Mouse (Mus musculus) small intestine, adult 2 months (tissue): ENCODE results near the gene Lin52. TPM values are rescaled to one million over a fixed set of nuclear protein-coding genes. Genes with fewer than 3 reads are reported as not detected.
"Not testable (repeated sequence)": the region's sequence is repeated elsewhere in the genome, so short reads cannot be mapped to it uniquely, and the experiment has no call there.

ENCODE experiments used
- H3K27ac ChIP-seq: fragments of 200-500 bp; 2 replicates; pipeline ENCODE4 v1.5.1; 2012; ENCODE audit warnings: low read depth, low read length, control low read depth, inconsistent platforms; ENCODE audit not compliant: insufficient read depth
- H3K27me3 ChIP-seq: fragments of 200-500 bp; 2 replicates; pipeline ENCODE4 v1.6.1; 2012; ENCODE audit warnings: mild to moderate bottlenecking, moderate library complexity, low read length, inconsistent platforms; ENCODE audit not compliant: control insufficient read depth, insufficient read depth
- H3K36me3 ChIP-seq: fragments of 200-500 bp; 2 replicates; pipeline ENCODE4 v1.6.1; 2012; ENCODE audit warnings: mild to moderate bottlenecking, low read length, control low read depth, inconsistent platforms; ENCODE audit not compliant: control insufficient read depth, insufficient read depth
- H3K4me1 ChIP-seq: fragments of 200-500 bp; 2 replicates; pipeline ENCODE4 v1.6.1; 2012; ENCODE audit warnings: low read length, inconsistent platforms, mixed read lengths; ENCODE audit not compliant: control insufficient read depth, insufficient read depth, insufficient read length
- H3K4me3 ChIP-seq: fragments of 200-500 bp; 2 replicates; pipeline ENCODE4 v1.5.1; 2012; ENCODE audit warnings: low read depth, mild to moderate bottlenecking, control low read depth, inconsistent platforms, low read length, moderate library complexity
- CTCF ChIP-seq: fragments of 200-500 bp; IDR thresholded peaks from 2 replicates; pipeline ENCODE4 v1.5.1; 2012; ENCODE audit warnings: low read depth, mild to moderate bottlenecking, control low read depth, inconsistent platforms, low read length, moderate library complexity, mixed read lengths; ENCODE audit not compliant: insufficient replicate concordance, insufficient read length; ENCODE audit errors: extremely low read depth
- POLR2A ChIP-seq: fragments of 200-500 bp; IDR thresholded peaks from 2 replicates; pipeline ENCODE4 v1.6.1; 2012; ENCODE audit warnings: low read depth, mild to moderate bottlenecking, control low read depth, inconsistent platforms, low read length, moderate library complexity
- WGBS: fragments of 180-500 bp; shearing (Covaris S2); methylation state at CpG from one replicate; pipeline ENCODE4 v1.1.7; 2018; 5-methylcytosine and 5-hydroxymethylcytosine counted together
- polyA plus RNA-seq: library from polyadenylated mRNA; depleted of rRNA; stranded (reverse); fragments of >200 nt; gene quantifications from 2 replicates; pipeline ENCODE4 v1.2.3, GENCODE M21; 2012

Gene Lin52
- polyA plus RNA-seq, 1 experiment, result 3.2 TPM

DNA sequence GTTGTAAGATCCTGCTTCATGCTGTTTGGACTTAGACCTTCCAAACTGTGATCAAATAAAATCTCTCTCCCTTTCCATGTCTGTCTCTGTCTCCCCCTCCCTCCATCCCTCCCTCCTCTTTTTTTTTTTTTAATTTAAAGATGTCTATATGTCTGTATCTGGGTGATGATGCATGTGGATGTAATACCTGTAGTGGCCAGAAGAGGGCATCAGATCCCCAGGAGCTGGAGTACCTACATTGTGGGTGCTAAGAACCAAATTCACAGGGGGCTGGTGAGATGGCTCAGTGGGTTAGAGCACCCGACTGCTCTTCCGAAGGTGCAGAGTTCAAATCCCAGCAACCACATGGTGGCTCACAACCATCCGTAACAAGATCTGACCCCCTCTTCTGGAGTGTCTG lies 88.3 kb downstream of the Lin52 start:
- not testable (repeated sequence) for H3K36me3 ChIP-seq, H3K27ac ChIP-seq, H3K27me3 ChIP-seq, H3K4me3 ChIP-seq, H3K4me1 ChIP-seq
- 89% methylated on average over 3 of the region's 3 CpGs for WGBS
- peak; percentile 7; the same call in 1 of the 2 replicates for TF ChIP-seq CTCF

DNA sequence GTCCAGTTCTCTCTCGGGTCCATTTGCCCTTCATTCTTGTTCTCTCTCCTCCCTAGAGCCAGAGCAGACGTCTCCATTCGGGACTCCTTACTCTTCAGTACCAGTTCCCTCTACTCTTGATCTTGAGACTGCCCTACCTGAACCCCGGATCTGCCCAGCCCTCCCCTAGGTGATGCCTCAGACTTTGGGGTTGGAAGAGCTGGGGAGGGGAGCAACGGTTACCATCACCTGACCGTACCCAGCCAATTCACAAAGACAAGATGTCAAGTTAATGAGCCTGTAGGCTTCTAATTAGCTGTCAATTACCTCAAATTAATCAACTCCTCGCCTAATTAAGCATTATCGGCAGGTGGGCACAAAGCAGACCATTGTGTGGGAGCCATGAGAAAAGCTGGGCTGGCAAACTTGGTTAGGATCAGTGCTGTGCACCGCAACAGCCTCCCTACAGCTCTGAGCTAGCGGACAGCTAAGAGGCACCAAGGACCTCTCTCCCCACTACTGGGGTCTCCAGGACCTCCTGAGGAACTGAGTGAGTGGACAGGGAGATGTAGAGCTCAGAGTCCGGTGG lies 90.3 kb downstream of the Lin52 start:
- H3K36me3 ChIP-seq, result no peaks in the 10 kb centered on the region
- H3K4me1 ChIP-seq, result no peaks in the 10 kb centered on the region
- no peak overlapping the region for H3K4me3 ChIP-seq
- H3K27me3 ChIP-seq, result no peaks in the 10 kb centered on the region
- TF ChIP-seq CTCF (no peak), POLR2A (no peak)
- H3K27ac ChIP-seq, result no peak overlapping the region
- 89% methylated on average over 11 of the region's 11 CpGs for WGBS

- TF ChIP-seq POLR2A, result no peak
- peak; percentile 90 for TF ChIP-seq CTCF
- no peak overlapping the region for H3K27ac ChIP-seq
- WGBS, result 2% methylated on average over 12 of the region's 12 CpGs
- H3K4me3 ChIP-seq, result no peak overlapping the region
- no peaks in the 10 kb centered on the region for H3K27me3 ChIP-seq
- no peaks in the 10 kb centered on the region for H3K4me1 ChIP-seq
- H3K36me3 ChIP-seq, result no peaks in the 10 kb centered on the region
These were observed 94.8 kb downstream of the Lin52 start for GRCm38 (mm10) chr12:84546028-84546427.

GRCm38 (mm10) chr12:84546577-84547085 lies 95.4 kb downstream of the Lin52 start:
- H3K27ac ChIP-seq, result no peak overlapping the region
- H3K4me3 ChIP-seq, result no peak overlapping the region
- TF ChIP-seq POLR2A, result no peak
- no peak for TF ChIP-seq CTCF
- WGBS, result 88% methylated on average over 2 of the region's 2 CpGs
- no peaks in the 10 kb centered on the region for H3K4me1 ChIP-seq
- H3K27me3 ChIP-seq, result no peaks in the 10 kb centered on the region
- no peaks in the 10 kb centered on the region for H3K36me3 ChIP-seq

DNA sequence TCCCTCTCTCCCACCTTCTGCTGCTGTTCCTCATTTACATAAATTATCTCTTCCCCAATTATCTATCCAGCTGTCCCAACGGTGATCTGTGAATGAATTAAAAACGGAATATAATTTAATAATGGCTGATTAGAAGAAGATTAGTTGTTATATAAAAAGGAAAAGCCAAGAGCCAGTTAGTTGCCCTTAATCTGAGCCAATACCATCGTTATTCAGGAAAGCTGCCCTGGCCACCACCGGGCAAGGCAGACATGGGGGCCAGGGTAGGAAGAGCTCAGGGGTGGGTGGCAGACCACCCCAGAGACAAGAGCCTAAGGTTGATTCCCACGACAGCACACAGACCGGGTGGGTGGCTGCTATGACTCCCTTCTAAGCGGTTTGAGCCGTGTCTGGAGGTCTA lies 97.0 kb downstream of the Lin52 start:
- Histone ChIP-seq H3K27ac (no peak overlapping the region), H3K27me3 (no peaks in the 10 kb centered on the region), H3K4me3 (no peak overlapping the region), H3K36me3 (no peaks in the 10 kb centered on the region), H3K4me1 (no peaks in the 10 kb centered on the region)
- 47% methylated on average over 8 of the region's 8 CpGs for WGBS
- TF ChIP-seq CTCF, result no peak
- TF ChIP-seq POLR2A, result no peak

- 55% methylated on average over 8 of the region's 8 CpGs for WGBS
- no peak for TF ChIP-seq POLR2A
- TF ChIP-seq CTCF, result no peak
- no peaks in the 10 kb centered on the region for H3K4me1 ChIP-seq
- H3K27me3 ChIP-seq, result no peaks in the 10 kb centered on the region
- no peaks in the 10 kb centered on the region for H3K36me3 ChIP-seq
- no peak overlapping the region for H3K4me3 ChIP-seq
- no peak overlapping the region for H3K27ac ChIP-seq
These were observed 104.0 kb downstream of the Lin52 start for GRCm38 (mm10) chr12:84555218-84555617.

DNA sequence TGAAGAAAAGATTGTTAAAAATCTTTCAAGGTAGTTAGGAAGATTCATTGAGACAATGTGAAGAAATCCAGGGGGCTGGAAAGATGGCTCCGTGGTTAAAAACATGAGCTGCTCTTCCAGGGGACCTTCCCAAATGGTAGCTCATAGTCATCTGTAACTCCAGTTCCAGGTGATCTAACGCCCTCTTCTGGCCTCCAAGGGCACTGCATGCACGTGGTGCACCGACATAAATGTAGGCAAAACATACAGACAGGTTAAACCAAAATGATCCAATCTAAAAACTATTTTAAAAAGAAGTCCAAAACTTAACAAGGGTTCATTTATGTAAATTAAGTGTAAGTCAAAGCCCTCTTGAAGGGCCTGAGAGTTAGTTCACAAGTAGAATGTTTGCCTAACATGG lies 111.3 kb downstream of the Lin52 start:
- Histone ChIP-seq H3K4me3 (no peak overlapping the region), H3K27me3 (no peaks in the 10 kb centered on the region; the same call in 1 of the 2 replicates), H3K4me1 (peaks cover 1% of the 10 kb centered on the region; the same call in 1 of the 2 replicates), H3K27ac (no peak overlapping the region), H3K36me3 (no peaks in the 10 kb centered on the region)
- TF ChIP-seq POLR2A (no peak), CTCF (peak; percentile 6; the same call in 1 of the 2 replicates)
- WGBS, result 49% methylated on average over 4 of the region's 4 CpGs
